Mouse (Mus musculus): ENCODE data around the gene Gm9507. TPM values are rescaled to one million over a fixed set of nuclear protein-coding genes. Genes with fewer than 3 reads are reported as not detected.

The Gm9507 gene
- total RNA-seq (2023) = not detected

GRCm38 (mm10) chr10:77811743-77812142 lies at the start of gene Gm9507:
Gene Gm9507 (minus strand): TSS chr10:77811843.

DNA sequence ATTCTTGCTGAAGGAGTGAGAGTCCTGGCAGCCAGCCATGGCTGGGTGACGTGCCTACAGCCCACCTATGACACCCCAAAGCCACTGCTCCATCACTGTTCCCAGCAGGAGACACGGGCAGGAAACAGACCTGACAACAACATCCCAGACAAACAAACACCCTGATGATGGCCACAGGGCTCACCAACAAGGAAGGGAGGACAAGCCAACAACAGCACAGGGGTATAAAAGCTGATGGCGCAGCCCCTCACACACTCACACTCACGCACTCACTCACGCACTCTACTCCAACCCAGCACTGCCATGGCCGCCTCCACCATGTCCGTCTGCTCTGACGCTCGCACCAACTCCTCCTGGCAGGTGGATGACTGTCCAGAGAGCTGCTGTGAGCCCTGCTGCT lies 40.9 kb upstream of the Gm9507 start, which contains the start of gene Gm10318:
Gene Gm10318, plus strand, starts transcription at position 301 of the 400 bp plus-strand sequence.

DNA sequence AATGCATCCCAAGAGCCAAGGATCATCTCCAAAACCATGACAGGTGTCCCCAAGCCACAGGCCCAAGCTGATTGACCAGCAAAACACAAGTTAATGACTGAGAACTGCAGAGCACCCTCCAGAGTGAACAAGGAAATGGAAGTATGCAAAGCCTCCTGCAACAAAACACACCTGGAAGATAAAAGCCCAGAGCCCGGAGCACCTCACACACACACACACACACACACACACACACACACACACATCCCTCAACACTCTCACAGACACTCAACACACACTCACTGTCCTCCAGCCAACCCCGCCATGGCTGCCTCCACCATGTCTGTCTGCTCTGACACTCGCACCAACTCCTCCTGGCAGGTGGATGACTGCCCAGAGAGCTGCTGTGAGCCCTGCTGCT lies 34.9 kb upstream of the Gm9507 start, which contains the start of gene Gm36176:
Gene Gm36176, plus strand, starts transcription at position 301 of the 400 bp plus-strand sequence.

GRCm38 (mm10) chr10:77835647-77836046 lies 24.0 kb upstream of the Gm9507 start, which contains the start of gene Krtap10-10:
Gene Krtap10-10 (plus strand): TSS chr10:77835947.

GRCm38 (mm10) chr10:77826951-77827350 lies 15.3 kb upstream of the Gm9507 start, which contains the start of gene Krtap10-4:
Gene Krtap10-4 (minus strand): TSS chr10:77827095.

DNA sequence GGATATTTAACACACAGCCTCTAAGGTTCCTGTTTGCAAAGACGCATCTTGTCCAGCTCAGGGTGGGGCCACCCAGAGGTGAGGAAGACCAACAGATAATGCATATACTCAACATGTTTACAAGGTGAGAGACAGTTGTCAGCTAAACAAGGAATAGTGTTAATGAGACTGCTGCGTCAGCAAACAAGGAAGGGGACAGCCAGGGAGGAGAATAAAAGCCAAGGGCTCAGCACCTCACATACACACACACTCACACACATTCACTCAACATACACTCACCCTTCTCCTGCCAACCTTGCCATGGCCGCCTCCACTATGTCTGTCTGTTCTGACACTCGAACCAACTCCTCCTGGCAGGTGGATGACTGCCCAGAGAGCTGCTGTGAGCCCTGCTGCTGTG lies 2.7 kb upstream of the Gm9507 start, which contains the start of gene Gm2696:
Gene Gm2696, plus strand, starts transcription at position 301 of the 400 bp plus-strand sequence.

DNA sequence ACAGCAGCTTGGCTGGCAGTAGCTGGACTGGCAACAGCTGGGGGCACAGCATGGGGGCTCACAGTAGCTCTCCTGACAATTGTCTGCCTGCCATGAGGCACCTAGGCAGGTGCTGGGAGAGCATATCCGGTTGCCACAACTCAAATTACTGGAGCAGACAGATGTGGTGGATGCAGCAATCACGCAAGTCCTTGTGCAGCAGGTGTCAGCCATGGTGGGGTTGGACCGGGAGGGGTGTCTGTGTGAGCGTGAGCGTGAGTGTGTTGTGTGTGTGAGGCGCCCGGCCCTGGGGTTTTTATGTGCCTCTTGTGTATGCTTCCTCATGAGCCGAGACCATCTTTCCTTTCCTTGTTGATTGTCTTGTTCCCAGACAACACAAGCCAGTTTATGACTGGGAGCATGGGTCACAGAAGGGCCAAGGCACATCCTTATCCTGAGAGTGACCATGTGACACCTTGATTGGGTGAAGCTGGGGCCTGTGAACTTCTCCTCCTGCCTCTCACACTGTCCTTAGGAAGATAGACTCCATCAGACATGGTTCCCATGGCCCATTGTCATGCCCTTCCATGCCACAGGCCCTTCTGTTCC lies 12.6 kb downstream of the Gm9507 start, which contains the start of gene Gm19668:
Gene Gm19668, minus strand, starts transcription at position 213 of the 588 bp plus-strand sequence.

GRCm38 (mm10) chr10:77794976-77795375 lies 16.7 kb downstream of the Gm9507 start, which contains the start of gene Gm9639:
Gene Gm9639 (minus strand): TSS chr10:77795076.

DNA sequence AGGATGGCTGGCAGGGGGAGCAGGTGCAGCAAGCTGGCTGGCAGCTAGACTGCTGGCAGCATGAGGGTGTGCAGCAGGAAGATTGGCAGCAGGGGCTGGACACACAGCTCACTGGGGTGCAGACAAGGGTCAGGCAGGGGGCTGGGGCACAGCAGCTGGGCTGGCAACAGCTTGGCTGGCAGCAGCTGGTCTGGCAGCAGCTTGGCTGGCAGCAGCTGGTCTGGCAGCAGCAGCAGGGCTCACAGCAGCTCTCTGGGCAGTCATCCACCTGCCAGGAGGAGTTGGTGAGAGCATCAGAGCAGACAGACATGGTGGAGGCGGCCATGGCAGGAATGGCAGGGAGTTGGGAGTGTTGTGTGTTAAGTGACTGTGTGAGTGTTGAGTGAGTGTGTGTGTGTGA lies 23.8 kb downstream of the Gm9507 start, which contains the start of gene Gm7137:
Gene Gm7137, minus strand, starts transcription at position 325 of the 400 bp plus-strand sequence.

DNA sequence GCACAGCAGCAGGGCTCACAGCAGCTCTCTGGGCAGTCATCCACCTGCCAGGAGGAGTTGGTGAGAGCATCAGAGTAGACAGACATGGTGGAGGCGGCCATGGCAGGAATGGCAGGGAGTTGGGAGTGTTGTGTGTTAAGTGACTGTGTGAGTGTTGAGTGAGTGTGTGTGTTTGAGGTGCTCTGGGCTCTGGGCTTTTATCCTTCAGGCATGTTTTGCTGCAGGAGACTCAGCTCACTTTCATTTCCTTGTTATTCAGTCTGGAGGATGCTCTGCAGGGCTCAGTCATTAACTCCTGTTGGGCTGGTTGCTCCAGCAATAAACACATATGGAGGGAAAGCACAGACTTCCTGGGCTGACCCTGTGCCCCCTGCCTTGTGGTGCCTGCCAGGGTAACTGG lies 29.2 kb downstream of the Gm9507 start, which contains the start of gene Gm3250:
Gene Gm3250, minus strand, starts transcription at position 101 of the 400 bp plus-strand sequence.

DNA sequence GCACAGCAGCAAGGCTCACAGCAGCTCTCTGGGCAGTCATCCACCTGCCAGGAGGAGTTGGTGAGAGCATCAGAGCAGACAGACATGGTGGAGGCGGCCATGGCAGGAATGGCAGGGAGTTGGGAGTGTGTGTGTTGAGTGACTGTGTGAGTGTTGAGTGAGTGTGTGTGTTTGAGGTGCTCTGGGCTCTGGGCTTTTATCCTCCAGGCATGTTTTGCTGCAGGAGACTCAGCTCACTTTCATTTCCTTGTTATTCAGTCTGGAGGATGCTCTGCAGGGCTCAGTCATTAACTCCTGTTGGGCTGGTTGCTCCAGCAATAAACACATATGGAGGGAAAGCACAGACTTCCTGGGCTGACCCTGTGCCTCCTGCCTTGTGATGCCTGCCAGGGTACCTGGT lies 34.8 kb downstream of the Gm9507 start, which contains the start of gene Gm7138:
Gene Gm7138, minus strand, starts transcription at position 101 of the 400 bp plus-strand sequence.

GRCm38 (mm10) chr10:77771225-77771624 lies 40.4 kb downstream of the Gm9507 start, which contains the start of gene Gm3238:
Gene Gm3238 (minus strand): TSS chr10:77771325.

Other genes starting within 250 kb of the Gm9507 start
- 100 to 1,000 TPM; 108 to 116 TPM for gene Pttg1ip, start 230.1 kb downstream of the Gm9507 start, total RNA-seq (2023)
- gene Sumo3, start 205.7 kb downstream of the Gm9507 start, total RNA-seq (2023) = 10 to 100 TPM; 56.8 to 61.8 TPM
- gene Gm49325, start 205.6 kb downstream of the Gm9507 start, total RNA-seq (2023) = not detected
- 10 to 100 TPM; 41.1 to 46.1 TPM for gene Ube2g2, start 189.6 kb downstream of the Gm9507 start, total RNA-seq (2023)
- 1 to 10 TPM; 1.6 to 3.3 TPM for gene Tspear, start 125.3 kb downstream of the Gm9507 start, total RNA-seq (2023)
- gene Gm19402, start 121.1 kb downstream of the Gm9507 start, total RNA-seq (2023) = not detected
- not detected for gene Gm9508, start 114.6 kb downstream of the Gm9507 start, total RNA-seq (2023)
- not detected for gene Gm10272, start 105.2 kb downstream of the Gm9507 start, total RNA-seq (2023)
- not detected for gene Gm10024, start 100.4 kb downstream of the Gm9507 start, total RNA-seq (2023)
- not detected for gene Gm10142, start 96.0 kb downstream of the Gm9507 start, total RNA-seq (2023)
- not detected for gene Krtap12-1, start 91.2 kb downstream of the Gm9507 start, total RNA-seq (2023)
- not detected for gene Gm10100, start 85.4 kb downstream of the Gm9507 start, total RNA-seq (2023)
- not detected for gene Gm18596, start 69.2 kb downstream of the Gm9507 start, total RNA-seq (2023)
- not detected for gene Gm9736, start 60.5 kb downstream of the Gm9507 start, total RNA-seq (2023)
- gene Gm3233, start 52.2 kb downstream of the Gm9507 start, total RNA-seq (2023) = not detected
- gene Gm3238, start 40.5 kb downstream of the Gm9507 start, total RNA-seq (2023) = not detected
- not detected for gene Gm7138, start 34.9 kb downstream of the Gm9507 start, total RNA-seq (2023)
- not detected for gene Gm3250, start 29.3 kb downstream of the Gm9507 start, total RNA-seq (2023)
- not detected for gene Gm7137, start 23.6 kb downstream of the Gm9507 start, total RNA-seq (2023)
- not detected for gene Gm9639, start 16.8 kb downstream of the Gm9507 start, total RNA-seq (2023)
- gene Gm19668, start 12.7 kb downstream of the Gm9507 start, total RNA-seq (2023) = not detected
- gene Gm2696, start 2.8 kb upstream of the Gm9507 start, total RNA-seq (2023) = not detected
- not detected for gene Krtap10-4, start 15.3 kb upstream of the Gm9507 start, total RNA-seq (2023)
- gene Krtap10-10, start 24.1 kb upstream of the Gm9507 start, total RNA-seq (2023) = not detected
- not detected for gene Gm36176, start 35.0 kb upstream of the Gm9507 start, total RNA-seq (2023)
- gene Gm10318, start 41.0 kb upstream of the Gm9507 start, total RNA-seq (2023) = not detected
- gene Gm3285, start 50.1 kb upstream of the Gm9507 start, total RNA-seq (2023) = not detected
- gene Lrrc3, start 90.7 kb upstream of the Gm9507 start, total RNA-seq (2023) = not detected
- gene Trpm2, start 158.7 kb upstream of the Gm9507 start, total RNA-seq (2023) = 1 to 10 TPM; 2.1 to 2.3 TPM
- 10 to 100 TPM in 1 of 2 experiments, 1 to 10 TPM in 1; 5.7 to 11.2 TPM for gene 1810043G02Rik, start 166.7 kb upstream of the Gm9507 start, total RNA-seq (2023)
- gene Pfkl, start 198.2 kb upstream of the Gm9507 start, total RNA-seq (2023) = 100 to 1,000 TPM in 1 of 2 experiments, 10 to 100 TPM in 1; 93.0 to 116 TPM
- not detected for gene Dnmt3l, start 230.1 kb upstream of the Gm9507 start, total RNA-seq (2023)
- gene Aire, start 231.8 kb upstream of the Gm9507 start, total RNA-seq (2023) = not detected

All from T-cell, adult 66 days (primary cell).